Mouse (Mus musculus) liver, adult 2 months (tissue): ENCODE results near the gene Orc5. TPM values are rescaled to one million over a fixed set of nuclear protein-coding genes. Genes with fewer than 3 reads are reported as not detected.

Experiments
- DNase-seq: peaks from one replicate; pipeline ENCODE4 v3.0.0-alpha.2; 2011; ENCODE audit warnings: low read depth, low spot score; ENCODE audit errors: extremely low read depth
- H3K27ac ChIP-seq: fragments of 200-500 bp; replicated peaks from 2 replicates; pipeline ENCODE4 v1.5.1; 2012; ENCODE audit warnings: low read depth, mild to moderate bottlenecking, control low read depth, inconsistent platforms, low read length; ENCODE audit not compliant: insufficient read depth
- H3K27me3 ChIP-seq: fragments of 200-500 bp; 2 replicates; pipeline ENCODE4 v1.6.1; 2012; ENCODE audit warnings: mild to moderate bottlenecking, moderate library complexity, low read length, inconsistent platforms; ENCODE audit not compliant: control insufficient read depth, insufficient read depth
- H3K36me3 ChIP-seq: fragments of 200-500 bp; 2 replicates; pipeline ENCODE4 v1.6.1; 2012; ENCODE audit warnings: low read length, inconsistent platforms; ENCODE audit not compliant: control insufficient read depth, insufficient read depth
- H3K4me1 ChIP-seq: fragments of 200-500 bp; 2 replicates; pipeline ENCODE4 v1.6.1; 2011; ENCODE audit warnings: low read length; ENCODE audit not compliant: control insufficient read depth, insufficient read depth
- H3K4me3 ChIP-seq: fragments of 200-500 bp; 2 replicates; pipeline ENCODE4 v1.5.1; 2011; ENCODE audit warnings: low read depth, mild to moderate bottlenecking, control low read depth, low read length, moderate library complexity; ENCODE audit not compliant: insufficient read depth
- H3K79me2 ChIP-seq: fragments of 200-500 bp; 2 replicates; pipeline ENCODE4 v1.6.1; 2012; ENCODE audit warnings: inconsistent platforms, mild to moderate bottlenecking, low read length, moderate library complexity; ENCODE audit not compliant: control insufficient read depth, insufficient read depth
- H3K9ac ChIP-seq: fragments of 200-500 bp; 2 replicates; pipeline ENCODE4 v1.6.1; 2012; ENCODE audit warnings: low read depth, mild to moderate bottlenecking, control low read depth, inconsistent platforms, low read length
- CTCF ChIP-seq: fragments of 200-500 bp; IDR thresholded peaks from 2 replicates; pipeline ENCODE4 v1.5.1; 2011; ENCODE audit warnings: low read depth, low read length, control low read depth
- POLR2A ChIP-seq: fragments of 200-500 bp; IDR thresholded peaks from 2 replicates; pipeline ENCODE4 v1.6.1; 2011; ENCODE audit warnings: low read length, control low read depth; ENCODE audit not compliant: insufficient read depth; ENCODE audit errors: extremely low read depth
- WGBS: fragments of 180-500 bp; shearing (Covaris S2); methylation state at CpG from one replicate; pipeline ENCODE4 v1.1.7; 2018; 5-methylcytosine and 5-hydroxymethylcytosine counted together
- polyA plus RNA-seq: library from polyadenylated mRNA; depleted of rRNA; stranded (reverse); fragments of >200 nt; gene quantifications from 2 replicates; pipeline ENCODE4 v1.2.3, GENCODE M21; 2012
- total RNA-seq: library from RNA; depleted of rRNA; stranded (reverse); fragments of >200 nt; gene quantifications from 2 replicates; pipeline ENCODE4 v1.2.3, GENCODE M21; 2014

The Orc5 gene
- total and polyA plus RNA-seq, 2 experiments: 1.7 to 16.1 TPM

GRCm38 (mm10) chr5:22511824-22512223 lies 38.4 kb downstream of the Orc5 start:
- no peak overlapping the region for H3K9ac ChIP-seq
- TF ChIP-seq POLR2A (no peak), CTCF (peak; percentile 63)
- no peak overlapping the region for H3K27ac ChIP-seq
- H3K79me2 ChIP-seq: no peaks in the 10 kb centered on the region
- WGBS: 30% methylated on average over 8 of the region's 8 CpGs
- DNase-seq: peak; percentile 41
- peaks cover 2% of the 10 kb centered on the region for H3K4me1 ChIP-seq
- no peak overlapping the region for H3K4me3 ChIP-seq
- peaks cover 8% of the 10 kb centered on the region for H3K36me3 ChIP-seq
- H3K27me3 ChIP-seq: no peaks in the 10 kb centered on the region

- Histone ChIP-seq H3K27me3 (no peaks in the 10 kb centered on the region), H3K4me3 (no peak overlapping the region), H3K27ac (no peak overlapping the region), H3K9ac (no peak overlapping the region), H3K79me2 (no peaks in the 10 kb centered on the region), H3K36me3 (peaks cover 6% of the 10 kb centered on the region), H3K4me1 (peaks cover 2% of the 10 kb centered on the region)
- no peak for TF ChIP-seq POLR2A
- no peak for DNase-seq
- 88% methylated on average over 5 of the region's 5 CpGs for WGBS
These were observed 41.7 kb downstream of the Orc5 start for GRCm38 (mm10) chr5:22508560-22508959.

GRCm38 (mm10) chr5:22499437-22499836 lies 50.8 kb downstream of the Orc5 start:
- TF ChIP-seq POLR2A (no peak), CTCF (no peak)
- Histone ChIP-seq H3K36me3 (peaks cover 16% of the 10 kb centered on the region; the same call in 1 of the 2 replicates), H3K9ac (no peak overlapping the region), H3K4me1 (no peaks in the 10 kb centered on the region), H3K27ac (no peak overlapping the region), H3K4me3 (no peak overlapping the region), H3K27me3 (no peaks in the 10 kb centered on the region), H3K79me2 (no peaks in the 10 kb centered on the region)
- 98% methylated on average over 5 of the region's 5 CpGs for WGBS
- no peak for DNase-seq

GRCm38 (mm10) chr5:22491088-22491487 lies 59.1 kb downstream of the Orc5 start:
- H3K27me3 ChIP-seq: no peaks in the 10 kb centered on the region
- peaks cover 8% of the 10 kb centered on the region for H3K4me1 ChIP-seq
- no peaks in the 10 kb centered on the region for H3K36me3 ChIP-seq
- TF ChIP-seq CTCF: no peak
- no peak for TF ChIP-seq POLR2A
- DNase-seq: no peak
- H3K27ac ChIP-seq: no peak overlapping the region
- no peak overlapping the region for H3K9ac ChIP-seq
- H3K4me3 ChIP-seq: no peak overlapping the region
- no peaks in the 10 kb centered on the region for H3K79me2 ChIP-seq

GRCm38 (mm10) chr5:22489091-22489490 lies 61.1 kb downstream of the Orc5 start:
- no peaks in the 10 kb centered on the region for H3K79me2 ChIP-seq
- no peak overlapping the region for H3K27ac ChIP-seq
- no peak overlapping the region for H3K4me3 ChIP-seq
- 82% methylated on average over 4 of the region's 4 CpGs for WGBS
- H3K9ac ChIP-seq: no peak overlapping the region
- H3K36me3 ChIP-seq: peaks cover 3% of the 10 kb centered on the region; the same call in 1 of the 2 replicates
- H3K27me3 ChIP-seq: no peaks in the 10 kb centered on the region
- TF ChIP-seq POLR2A (no peak), CTCF (peak; percentile 57)
- H3K4me1 ChIP-seq: peaks cover 12% of the 10 kb centered on the region
- DNase-seq: peak; percentile 65

- 19% methylated on average over 6 of the region's 6 CpGs for WGBS
- peak; percentile 95 for DNase-seq
- H3K4me1 ChIP-seq: peaks cover 12% of the 10 kb centered on the region
- TF ChIP-seq POLR2A (no peak), CTCF (no peak)
- H3K27ac ChIP-seq: peak overlapping the region; percentile 84
- no peak overlapping the region for H3K4me3 ChIP-seq
- no peaks in the 10 kb centered on the region for H3K27me3 ChIP-seq
- no peaks in the 10 kb centered on the region for H3K79me2 ChIP-seq
- peaks cover 3% of the 10 kb centered on the region; the same call in 1 of the 2 replicates for H3K36me3 ChIP-seq
- no peak overlapping the region for H3K9ac ChIP-seq
These were observed 63.5 kb downstream of the Orc5 start for GRCm38 (mm10) chr5:22486601-22487206.
